Mouse (Mus musculus): ENCODE measurements at regions not wholly inside any gene's neighbourhood (a gene's known extent, or its start where the extent isn't known, plus 50 kb on each side); places are given as distances from the start of the nearest gene placed in this dataset.

GRCm38 (mm10) chr14:33691690-33692089 is 102.7 kb downstream of the Ptpn20 start:
- H3K4me1 ChIP-seq (ENCODE audit: control insufficient read depth, insufficient read depth, low read length) = no peaks in the 10 kb centered on the region
- WGBS = 51% methylated on average over 2 of the region's 2 CpGs
- H3K4me3 ChIP-seq (replicated peaks; ENCODE audit: control insufficient read depth, low read depth, low read length) = no peak overlapping the region
- TF ChIP-seq CTCF (IDR thresholded peaks at IDR 0.05; ENCODE audit: control insufficient read depth, insufficient read depth, low read length) (no peak), POLR2A (IDR thresholded peaks at IDR 0.05; ENCODE audit: borderline replicate concordance, control insufficient read depth, low read depth, low read length) (no peak)
- H3K27ac ChIP-seq (ENCODE audit: control insufficient read depth, insufficient read depth, low read depth, low read length, poor library complexity) = no peak overlapping the region

- Histone ChIP-seq H3K4me3 (replicated peaks; ENCODE audit: control insufficient read depth, low read depth, low read length) (no peak overlapping the region), H3K4me1 (ENCODE audit: control insufficient read depth, insufficient read depth, low read length) (no peaks in the 10 kb centered on the region), H3K27ac (ENCODE audit: control insufficient read depth, insufficient read depth, low read depth, low read length, poor library complexity) (no peak overlapping the region)
- TF ChIP-seq CTCF (IDR thresholded peaks at IDR 0.05; ENCODE audit: control insufficient read depth, insufficient read depth, low read length) = no peak
- no peak for TF ChIP-seq POLR2A (IDR thresholded peaks at IDR 0.05; ENCODE audit: borderline replicate concordance, control insufficient read depth, low read depth, low read length)
- 72% methylated on average over 2 of the region's 2 CpGs for WGBS
Observed at GRCm38 (mm10) chr14:33694224-33694623, 105.2 kb downstream of the Ptpn20 start.

- Histone ChIP-seq H3K4me3 (replicated peaks; ENCODE audit: control insufficient read depth, low read depth, low read length) (no peak overlapping the region), H3K27ac (ENCODE audit: control insufficient read depth, insufficient read depth, low read depth, low read length, poor library complexity) (no peak overlapping the region), H3K4me1 (ENCODE audit: control insufficient read depth, insufficient read depth, low read length) (no peaks in the 10 kb centered on the region)
- TF ChIP-seq POLR2A (IDR thresholded peaks at IDR 0.05; ENCODE audit: borderline replicate concordance, control insufficient read depth, low read depth, low read length) = no peak
- TF ChIP-seq CTCF (IDR thresholded peaks at IDR 0.05; ENCODE audit: control insufficient read depth, insufficient read depth, low read length) = peak; percentile 66
- WGBS = 19% methylated on average over 8 of the region's 8 CpGs
Observed at GRCm38 (mm10) chr14:33695362-33695982, 106.5 kb downstream of the Ptpn20 start.

- TF ChIP-seq POLR2A (IDR thresholded peaks at IDR 0.05; ENCODE audit: borderline replicate concordance, control insufficient read depth, low read depth, low read length) (no peak), CTCF (IDR thresholded peaks at IDR 0.05; ENCODE audit: control insufficient read depth, insufficient read depth, low read length) (no peak)
- Histone ChIP-seq H3K27ac (ENCODE audit: control insufficient read depth, insufficient read depth, low read depth, low read length, poor library complexity) (no peak overlapping the region), H3K4me3 (replicated peaks; ENCODE audit: control insufficient read depth, low read depth, low read length) (no peak overlapping the region), H3K4me1 (ENCODE audit: control insufficient read depth, insufficient read depth, low read length) (no peaks in the 10 kb centered on the region)
- WGBS = 67% methylated on average over 3 of the region's 3 CpGs
Observed at GRCm38 (mm10) chr14:33696817-33697216, 107.8 kb downstream of the Ptpn20 start.

- no peaks in the 10 kb centered on the region for H3K4me1 ChIP-seq (ENCODE audit: control insufficient read depth, insufficient read depth, low read length)
- TF ChIP-seq POLR2A (IDR thresholded peaks at IDR 0.05; ENCODE audit: borderline replicate concordance, control insufficient read depth, low read depth, low read length) = no peak
- TF ChIP-seq CTCF (IDR thresholded peaks at IDR 0.05; ENCODE audit: control insufficient read depth, insufficient read depth, low read length) = no peak
- WGBS = 67% methylated on average over 13 of the region's 13 CpGs
- no peak overlapping the region for H3K4me3 ChIP-seq (replicated peaks; ENCODE audit: control insufficient read depth, low read depth, low read length)
- H3K27ac ChIP-seq (ENCODE audit: control insufficient read depth, insufficient read depth, low read depth, low read length, poor library complexity) = no peak overlapping the region
Observed at GRCm38 (mm10) chr14:33699777-33700438, 110.9 kb downstream of the Ptpn20 start.

GRCm38 (mm10) chr14:33707661-33708297 is 118.8 kb downstream of the Ptpn20 start:
- Histone ChIP-seq H3K27ac (ENCODE audit: control insufficient read depth, insufficient read depth, low read depth, low read length, poor library complexity) (no peak overlapping the region), H3K4me3 (replicated peaks; ENCODE audit: control insufficient read depth, low read depth, low read length) (no peak overlapping the region), H3K4me1 (ENCODE audit: control insufficient read depth, insufficient read depth, low read length) (no peaks in the 10 kb centered on the region)
- 71% methylated on average over 6 of the region's 6 CpGs for WGBS
- TF ChIP-seq CTCF (IDR thresholded peaks at IDR 0.05; ENCODE audit: control insufficient read depth, insufficient read depth, low read length) (no peak), POLR2A (IDR thresholded peaks at IDR 0.05; ENCODE audit: borderline replicate concordance, control insufficient read depth, low read depth, low read length) (no peak)

GRCm38 (mm10) chr14:33708298-33708665 is 119.3 kb downstream of the Ptpn20 start:
- H3K4me3 ChIP-seq (replicated peaks; ENCODE audit: control insufficient read depth, low read depth, low read length) = no peak overlapping the region
- no peak for TF ChIP-seq POLR2A (IDR thresholded peaks at IDR 0.05; ENCODE audit: borderline replicate concordance, control insufficient read depth, low read depth, low read length)
- TF ChIP-seq CTCF (IDR thresholded peaks at IDR 0.05; ENCODE audit: control insufficient read depth, insufficient read depth, low read length) = no peak
- 67% methylated on average over 4 of the region's 4 CpGs for WGBS
- H3K27ac ChIP-seq (ENCODE audit: control insufficient read depth, insufficient read depth, low read depth, low read length, poor library complexity) = no peak overlapping the region
- no peaks in the 10 kb centered on the region for H3K4me1 ChIP-seq (ENCODE audit: control insufficient read depth, insufficient read depth, low read length)

- Histone ChIP-seq H3K4me1 (ENCODE audit: control insufficient read depth, insufficient read depth, low read length) (no peaks in the 10 kb centered on the region), H3K27ac (ENCODE audit: control insufficient read depth, insufficient read depth, low read depth, low read length, poor library complexity) (no peak overlapping the region), H3K4me3 (replicated peaks; ENCODE audit: control insufficient read depth, low read depth, low read length) (no peak overlapping the region)
- 78% methylated on average over 1 of the region's 1 CpGs for WGBS
- TF ChIP-seq CTCF (IDR thresholded peaks at IDR 0.05; ENCODE audit: control insufficient read depth, insufficient read depth, low read length) = no peak
Observed at GRCm38 (mm10) chr14:33712458-33712857, 123.5 kb downstream of the Ptpn20 start.

Data from bone marrow, adult 2 months (tissue).